Mouse (Mus musculus) embryo, embryonic 11 days (tissue): ENCODE results near the gene Gm20683.

ENCODE experiments used
- DNase-seq: peaks from one replicate; pipeline ENCODE4 v3.0.0-alpha.2; 2015

Gm20683 gene

GRCm38 (mm10) chr17:25792615-25793014 lies 48.9 kb downstream of the Gm20683 start, which contains the start of gene Fam173a:
Gene Fam173a, minus strand, starts transcription at chr17:25792901.
- DNase-seq, result peak; percentile 82

- DNase-seq, result peak; percentile 89
Measured at GRCm38 (mm10) chr17:25791843-25792527, 49.6 kb downstream of the Gm20683 start.

GRCm38 (mm10) chr17:25791320-25791842 lies 50.2 kb downstream of the Gm20683 start:
- DNase-seq, result no peak

GRCm38 (mm10) chr17:25786781-25787504 lies 54.6 kb downstream of the Gm20683 start:
- DNase-seq, result no peak

- DNase-seq, result no peak
Measured at GRCm38 (mm10) chr17:25786280-25786679, 55.3 kb downstream of the Gm20683 start, which contains the start of gene Ccdc78. Gene Ccdc78, plus strand, starts transcription at chr17:25786580.

- DNase-seq, result peak; percentile 98
Measured at GRCm38 (mm10) chr17:25785281-25785745, 56.2 kb downstream of the Gm20683 start, which contains the start of gene Haghl. Gene Haghl, minus strand, starts transcription at chr17:25785673.
